Mouse (Mus musculus) intestine, embryonic 14.5 days (tissue): Measurements from ENCODE around the gene Crct1. TPM values are rescaled to one million over a fixed set of nuclear protein-coding genes. Genes with fewer than 3 reads are reported as not detected.

Source experiments
- ATAC-seq: fragments of 200-750 bp; cut with Nextera tagmentation; replicated peaks from 2 replicates; pipeline ENCODE4 v1.8.0; 2017; ENCODE audit warnings: low read depth, moderate number of reproducible peaks, moderate TSS enrichment, moderate library complexity; ENCODE audit not compliant: low FRiP score, low TSS enrichment
- DNase-seq: peaks from one replicate; pipeline ENCODE4 v3.0.0-alpha.2; 2018; ENCODE audit warnings: low spot score
- H3K27ac ChIP-seq: fragments of 300-500 bp; sonication (generic); 2 replicates; pipeline ENCODE4 v1.5.1; 2014; ENCODE audit warnings: low read depth, mild to moderate bottlenecking, control low read depth
- H3K27me3 ChIP-seq: fragments of 300-500 bp; sonication (generic); replicated peaks from 2 replicates; pipeline ENCODE4 v1.6.1; 2014; ENCODE audit warnings: low read length, control low read depth; ENCODE audit not compliant: control insufficient read depth, insufficient read depth
- H3K36me3 ChIP-seq: fragments of 300-500 bp; sonication (generic); 2 replicates; pipeline ENCODE4 v1.6.1; 2014; ENCODE audit warnings: low read length, control low read depth; ENCODE audit not compliant: control insufficient read depth, insufficient read depth
- H3K4me1 ChIP-seq: fragments of 300-500 bp; sonication (generic); replicated peaks from 2 replicates; pipeline ENCODE4 v1.6.1; 2014; ENCODE audit warnings: low read length, control low read depth, mixed read lengths; ENCODE audit not compliant: control insufficient read depth, insufficient read depth
- H3K4me2 ChIP-seq: fragments of 300-500 bp; sonication (generic); 2 replicates; pipeline ENCODE4 v1.6.1; 2014; ENCODE audit warnings: low read length
- H3K4me3 ChIP-seq: fragments of 300-500 bp; sonication (generic); 2 replicates; pipeline ENCODE4 v1.5.1; 2014; ENCODE audit warnings: low read depth, low read length, control low read depth, mixed read lengths
- H3K9ac ChIP-seq: fragments of 300-500 bp; sonication (generic); 2 replicates; pipeline ENCODE4 v1.6.1; 2014; ENCODE audit warnings: mild to moderate bottlenecking, low read length
- H3K9me3 ChIP-seq: fragments of 300-500 bp; sonication (generic); 2 replicates; pipeline ENCODE4 v1.6.1; 2016; ENCODE audit warnings: low read length, control low read depth; ENCODE audit not compliant: control insufficient read depth
- WGBS: fragments of 180-500 bp; shearing (Covaris S2); extraction: QIAGEN DNeasy Blood & Tissue Kit; methylation state at CpG from one replicate; pipeline ENCODE4 v1.1.7; 2014; 5-methylcytosine and 5-hydroxymethylcytosine counted together
- polyA plus RNA-seq: library from polyadenylated mRNA; unstranded; fragments of >200 nt; fragmentation: Nextera tagmentation; extraction: Ambion mirVana; gene quantifications from 2 replicates; pipeline ENCODE4 v1.2.1, GENCODE M21; 2014

Gene Crct1
- polyA plus RNA-seq, 1 experiment from 2014 or later, result not detected

DNA sequence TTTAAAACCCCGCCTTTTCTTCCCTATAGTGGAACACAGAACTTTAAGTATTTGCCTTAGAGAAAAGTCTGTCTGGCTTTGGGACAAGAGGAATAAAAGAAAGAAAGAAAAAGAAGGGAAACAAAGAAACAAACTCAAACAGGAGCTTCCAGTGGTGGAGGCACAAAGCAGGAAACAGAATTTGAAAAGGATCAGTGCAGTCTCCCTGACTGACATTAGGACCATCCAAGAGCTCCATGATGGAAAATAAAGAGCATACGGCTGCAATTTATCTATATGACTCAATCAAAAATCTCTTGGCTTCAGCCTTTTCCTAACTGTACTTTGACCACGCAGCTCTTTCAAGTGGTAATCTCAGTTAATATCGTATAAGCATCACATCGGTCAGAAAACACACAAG lies 616 bp downstream of the Crct1 start:
- WGBS, result 28% methylated on average over 5 of the region's 5 CpGs
- Histone ChIP-seq H3K36me3 (no peaks in the 10 kb centered on the region), H3K27ac (no peak overlapping the region), H3K27me3 (no peaks in the 10 kb centered on the region), H3K4me2 (peak overlapping the region; percentile 57), H3K4me1 (no peaks in the 10 kb centered on the region), H3K9ac (peak overlapping the region; percentile 28; the same call in 1 of the 2 replicates), H3K4me3 (peak overlapping the region; percentile 38), H3K9me3 (no peaks in the 10 kb centered on the region)
- ATAC-seq (no peak), DNase-seq (no peak)

DNA sequence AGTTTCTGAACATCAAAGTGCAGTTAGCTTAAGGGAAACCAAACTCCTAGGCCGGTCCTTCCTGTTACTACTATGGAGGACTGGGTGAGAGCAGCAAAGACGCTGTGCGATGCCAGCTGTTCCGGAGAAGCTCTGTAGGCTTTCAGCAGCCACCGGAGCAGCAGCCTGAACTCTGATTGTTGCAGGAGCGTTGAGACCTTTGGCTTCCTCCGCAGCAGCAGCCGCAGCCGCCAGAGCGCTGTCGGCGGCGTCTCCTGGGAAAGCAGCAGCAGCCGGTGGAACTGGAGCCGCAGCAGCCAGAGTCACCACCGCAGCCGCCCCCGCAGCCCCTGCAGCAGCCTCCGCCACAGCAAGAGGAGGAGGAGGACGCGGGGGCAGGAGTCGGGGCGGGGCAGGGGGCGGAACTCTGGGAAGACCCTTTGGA lies 1.1 kb downstream of the Crct1 start:
- Histone ChIP-seq H3K36me3 (no peaks in the 10 kb centered on the region), H3K4me2 (peak overlapping the region; percentile 57), H3K9me3 (no peaks in the 10 kb centered on the region), H3K27ac (no peak overlapping the region), H3K4me3 (peak overlapping the region; percentile 38), H3K27me3 (no peaks in the 10 kb centered on the region), H3K4me1 (no peaks in the 10 kb centered on the region), H3K9ac (peak overlapping the region; percentile 28)
- ATAC-seq (peak; percentile 66; the same call in 1 of the 2 replicates), DNase-seq (peak; percentile 80)
- 1% methylated on average over 24 of the region's 24 CpGs for WGBS

DNA sequence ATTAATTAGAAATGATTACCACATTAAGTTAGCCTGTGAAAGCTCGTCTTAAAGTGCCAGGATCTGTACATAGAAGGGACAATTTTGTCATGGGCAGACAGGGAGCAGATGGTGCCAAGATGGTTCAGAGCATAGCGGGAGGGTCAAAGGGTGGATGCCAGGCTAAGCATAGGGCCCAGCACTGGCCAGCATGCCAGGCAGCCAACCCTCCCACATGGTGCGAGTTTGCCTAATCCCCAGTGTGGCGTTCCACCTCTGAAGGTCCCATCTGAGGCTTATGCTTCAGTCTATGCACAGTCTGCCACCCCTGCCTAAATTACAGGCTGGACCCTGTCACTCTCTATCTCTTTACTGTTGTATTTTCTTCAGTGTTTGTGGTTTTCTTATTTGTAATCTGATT lies 12.6 kb downstream of the Crct1 start:
- DNase-seq (no peak), ATAC-seq (no peak)
- Histone ChIP-seq H3K36me3 (no peaks in the 10 kb centered on the region), H3K4me1 (no peaks in the 10 kb centered on the region), H3K9me3 (no peaks in the 10 kb centered on the region), H3K4me2 (no peak overlapping the region), H3K27me3 (no peaks in the 10 kb centered on the region), H3K27ac (no peak overlapping the region), H3K4me3 (no peak overlapping the region), H3K9ac (no peak overlapping the region)
- 68% methylated on average over 4 of the region's 4 CpGs for WGBS

- H3K4me2 ChIP-seq, result no peak overlapping the region
- no peaks in the 10 kb centered on the region for H3K27me3 ChIP-seq
- ATAC-seq (no peak), DNase-seq (no peak)
- H3K9ac ChIP-seq, result no peak overlapping the region
- H3K9me3 ChIP-seq, result no peaks in the 10 kb centered on the region
- H3K27ac ChIP-seq, result no peak overlapping the region
- H3K4me3 ChIP-seq, result no peak overlapping the region
- WGBS, result 72% methylated on average over 3 of the region's 3 CpGs
- no peaks in the 10 kb centered on the region for H3K36me3 ChIP-seq
- H3K4me1 ChIP-seq, result no peaks in the 10 kb centered on the region
These were observed 14.9 kb downstream of the Crct1 start for GRCm38 (mm10) chr3:93000621-93001020.

- Histone ChIP-seq H3K4me1 (no peaks in the 10 kb centered on the region), H3K27ac (no peak overlapping the region), H3K4me2 (no peak overlapping the region), H3K9ac (no peak overlapping the region), H3K36me3 (no peaks in the 10 kb centered on the region), H3K9me3 (no peaks in the 10 kb centered on the region), H3K4me3 (no peak overlapping the region), H3K27me3 (no peaks in the 10 kb centered on the region)
- DNase-seq (peak; percentile 79), ATAC-seq (peak; percentile 78; the same call in 1 of the 2 replicates)
- WGBS, result 6% methylated on average over 7 of the region's 7 CpGs
These were observed 16.8 kb downstream of the Crct1 start for GRCm38 (mm10) chr3:92998691-92999090.

DNA sequence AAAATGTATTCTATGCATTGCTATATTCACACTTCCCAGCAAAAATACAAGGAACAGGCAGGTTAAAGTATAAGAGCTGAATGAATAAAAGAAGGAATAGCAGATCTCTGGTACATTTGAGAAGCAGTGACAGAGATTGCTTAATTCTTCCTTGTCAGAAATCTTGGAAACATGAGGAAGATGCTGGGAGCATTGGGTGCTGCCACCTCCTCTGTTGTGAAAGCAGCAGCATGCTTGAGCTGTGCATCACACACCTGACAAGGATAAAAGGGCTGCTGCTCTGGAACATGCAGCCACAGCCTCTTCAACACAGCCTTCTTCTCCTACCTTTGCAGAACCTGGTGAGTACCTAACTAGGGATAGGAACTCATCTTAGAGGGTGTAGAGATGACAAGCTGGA lies 23.6 kb downstream of the Crct1 start, which contains the start of gene Lce3f:
Gene Lce3f (plus strand): TSS at position 301 of the 400 bp plus-strand sequence.
- no peaks in the 10 kb centered on the region for H3K27me3 ChIP-seq
- DNase-seq (no peak), ATAC-seq (no peak)
- H3K27ac ChIP-seq, result no peak within 1 kb of the TSS
- no peaks in the 10 kb centered on the region for H3K36me3 ChIP-seq
- H3K9ac ChIP-seq, result no peak within 1 kb of the TSS
- H3K4me3 ChIP-seq, result no peak within 1 kb of the TSS
- no peaks in the 10 kb centered on the region for H3K9me3 ChIP-seq
- H3K4me2 ChIP-seq, result no peak within 1 kb of the TSS
- no peaks in the 10 kb centered on the region for H3K4me1 ChIP-seq

DNA sequence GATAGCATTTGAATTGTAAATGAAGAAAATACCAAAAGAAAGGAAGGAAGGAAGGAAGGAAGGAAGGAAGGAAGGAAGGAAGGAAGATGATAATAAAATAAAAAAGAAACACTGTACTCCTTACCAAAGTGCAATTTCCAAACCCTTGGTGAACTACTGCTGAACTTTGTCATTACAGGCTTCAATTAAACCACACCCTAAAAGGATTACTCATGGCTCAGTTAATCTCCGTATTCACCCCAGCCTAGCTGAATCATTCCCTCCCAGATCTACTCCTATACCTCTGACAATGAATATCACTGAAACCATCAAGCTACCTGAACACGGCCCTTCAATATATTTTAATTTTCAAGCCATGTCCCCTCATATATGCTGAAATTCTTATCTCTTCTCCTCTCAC lies 37.0 kb downstream of the Crct1 start:
- Histone ChIP-seq H3K4me2 (no peak overlapping the region), H3K4me3 (no peak overlapping the region), H3K9me3 (no peaks in the 10 kb centered on the region), H3K9ac (no peak overlapping the region), H3K36me3 (no peaks in the 10 kb centered on the region), H3K4me1 (no peaks in the 10 kb centered on the region), H3K27ac (no peak overlapping the region), H3K27me3 (no peaks in the 10 kb centered on the region)
- no peak for ATAC-seq
- DNase-seq, result no peak
- WGBS, result 80% methylated on average over 2 of the region's 2 CpGs

DNA sequence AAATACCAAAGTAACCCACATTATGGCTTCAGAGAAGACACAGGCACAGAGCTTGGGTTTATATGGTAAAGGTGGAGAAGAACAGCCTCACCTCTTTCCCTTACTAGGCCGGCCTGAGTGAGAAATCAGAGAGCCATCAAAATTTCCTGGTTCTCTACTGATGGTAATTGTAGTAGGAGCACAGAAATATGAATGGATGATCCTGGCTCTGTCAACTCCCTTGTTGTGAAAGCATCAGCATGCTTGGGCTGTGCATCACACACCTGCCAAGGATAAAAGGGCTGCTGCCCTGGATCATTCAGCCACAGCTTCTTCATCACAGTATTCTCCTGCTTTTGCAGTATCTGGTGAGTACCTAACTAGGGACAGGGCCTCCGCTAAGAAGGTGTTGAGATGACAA lies 48.7 kb downstream of the Crct1 start, which contains the start of gene Lce3e:
Gene Lce3e (plus strand): TSS at position 301 of the 400 bp plus-strand sequence.
- no peak for ATAC-seq
- no peaks in the 10 kb centered on the region for H3K36me3 ChIP-seq
- no peaks in the 10 kb centered on the region for H3K27me3 ChIP-seq
- no peak within 1 kb of the TSS for H3K27ac ChIP-seq
- H3K4me2 ChIP-seq, result no peak within 1 kb of the TSS
- DNase-seq, result no peak
- no peak within 1 kb of the TSS for H3K4me3 ChIP-seq
- H3K9me3 ChIP-seq, result no peaks in the 10 kb centered on the region
- no peak within 1 kb of the TSS for H3K9ac ChIP-seq
- 85% methylated on average over 2 of the region's 2 CpGs for WGBS
- no peaks in the 10 kb centered on the region for H3K4me1 ChIP-seq
